Mouse (Mus musculus) erythroblast, embryonic 14.5 days (primary cell): Measurements from ENCODE around the gene Gsk3a.

Experiments
- GATA1 ChIP-seq: IDR thresholded peaks from 2 replicates; pipeline ENCODE4 v1.6.1; 2012; ENCODE audit warnings: low read length, inconsistent platforms, mixed read lengths
- TAL1 ChIP-seq: IDR thresholded peaks from 3 replicates; pipeline ENCODE4 v1.6.1; 2012; ENCODE audit warnings: low read length, inconsistent platforms, mixed read lengths

GRCm38 (mm10) chr7:25251822-25252221 is 14.2 kb upstream of the Gsk3a start:
- TF ChIP-seq GATA1 (no peak), TAL1 (no peak)
